Mouse (Mus musculus) ovary, adult 10 weeks (tissue): ENCODE results near the gene Cyp27b1. TPM values are rescaled to one million over a fixed set of nuclear protein-coding genes. Genes with fewer than 3 reads are reported as not detected.

Experiments used
- polyA plus RNA-seq: library from polyadenylated mRNA; stranded (reverse); fragments of 350-450 nt; fragmentation: Illumina TruSeq; extraction: RNeasy Lipid Tissue Mini Kit (QIAGEN cat#74804); gene quantifications from one replicate; pipeline ENCODE4 v1.2.3, GENCODE M21; 2014

The Cyp27b1 gene
- polyA plus RNA-seq = not detected

DNA sequence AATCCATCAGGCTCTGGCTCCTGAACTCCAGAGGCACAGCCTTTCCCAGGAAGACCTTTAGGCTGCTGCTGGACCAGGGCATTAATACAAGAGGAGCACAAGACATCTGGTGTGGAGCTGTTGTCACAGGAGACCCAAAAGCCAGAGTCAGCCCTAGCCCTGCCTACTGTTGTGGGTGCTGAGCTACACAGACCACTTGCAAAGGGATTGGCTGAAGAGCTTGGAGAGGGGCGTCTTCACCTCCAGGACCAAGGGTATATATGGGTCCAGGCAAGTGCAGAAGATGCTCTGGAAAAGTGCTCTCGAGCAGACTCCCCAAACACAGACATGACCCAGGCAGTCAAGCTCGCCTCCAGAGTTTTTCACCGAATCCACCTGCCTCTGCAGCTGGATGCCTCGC lies at the start of gene Cyp27b1:
TSS of gene Cyp27b1 (plus strand) at position 297 of the 400 bp plus-strand sequence.

DNA sequence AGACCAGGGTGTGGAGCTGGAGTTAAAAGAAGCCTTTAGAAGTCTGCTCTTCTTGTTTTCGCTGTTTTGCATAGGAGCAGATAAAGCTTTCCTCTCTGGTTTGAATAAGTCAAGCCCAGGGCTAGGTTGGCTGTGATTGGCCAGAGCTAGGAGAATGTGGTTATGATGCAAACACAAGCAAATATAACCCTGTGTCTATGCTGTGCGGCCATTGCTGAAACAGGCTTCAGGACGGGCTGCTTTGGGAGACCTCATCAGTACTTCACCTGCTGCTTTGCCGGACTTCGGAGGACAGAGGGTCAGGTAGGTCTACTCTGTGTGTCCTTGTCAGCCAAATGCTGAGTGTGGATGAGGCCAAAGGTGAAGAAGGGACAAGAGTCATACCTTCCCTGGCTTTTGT lies 47.5 kb upstream of the Cyp27b1 start, which contains the start of gene Avil:
TSS of gene Avil (plus strand) at position 181 of the 400 bp plus-strand sequence.

DNA sequence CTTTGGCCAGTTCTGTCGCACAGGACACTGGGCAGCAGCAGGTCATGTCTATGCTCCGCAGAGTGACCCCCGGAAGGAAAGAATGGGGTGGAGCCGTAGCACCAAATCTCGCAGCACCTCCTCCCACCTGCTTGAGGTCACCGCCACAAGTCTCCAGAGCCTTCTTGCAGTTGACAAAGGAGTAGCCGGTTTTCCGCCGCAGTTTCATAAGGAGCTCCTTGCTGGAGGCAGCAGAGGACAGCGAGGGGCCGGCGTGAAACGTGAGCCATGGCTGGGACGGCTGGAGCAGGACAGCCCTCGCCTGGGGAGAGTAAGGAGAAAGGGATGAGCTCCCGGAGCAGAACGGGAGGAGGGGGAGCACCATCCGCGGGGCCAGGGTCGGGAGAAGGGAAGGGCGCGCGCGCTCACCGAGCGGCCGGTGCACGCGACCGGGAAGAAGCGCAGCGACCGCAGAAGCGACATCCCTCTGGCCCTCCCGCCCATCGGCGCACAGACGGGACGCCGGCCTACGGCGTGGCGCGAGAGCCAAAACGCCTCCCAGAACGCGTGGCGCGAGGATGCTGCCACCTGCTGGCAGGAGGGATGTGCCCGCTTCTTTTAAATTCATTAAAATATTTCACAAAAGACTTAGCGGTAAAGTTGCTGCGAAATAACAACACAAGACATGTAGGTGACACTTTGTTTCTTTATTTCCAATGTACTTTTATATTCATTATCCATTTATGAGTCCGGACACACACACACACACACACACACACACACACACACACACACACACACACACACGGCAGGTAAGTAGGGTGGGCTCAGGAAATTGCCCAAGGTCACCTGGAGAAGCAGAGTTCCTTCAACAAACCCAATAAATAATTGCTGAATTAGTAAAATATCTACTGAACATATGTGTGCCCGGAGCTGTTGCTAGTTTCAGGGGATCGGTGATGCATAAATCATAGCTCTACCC lies 17.4 kb upstream of the Cyp27b1 start, which contains the start of gene Tsfm:
TSS of gene Tsfm (minus strand) at position 505 of the 961 bp plus-strand sequence.

DNA sequence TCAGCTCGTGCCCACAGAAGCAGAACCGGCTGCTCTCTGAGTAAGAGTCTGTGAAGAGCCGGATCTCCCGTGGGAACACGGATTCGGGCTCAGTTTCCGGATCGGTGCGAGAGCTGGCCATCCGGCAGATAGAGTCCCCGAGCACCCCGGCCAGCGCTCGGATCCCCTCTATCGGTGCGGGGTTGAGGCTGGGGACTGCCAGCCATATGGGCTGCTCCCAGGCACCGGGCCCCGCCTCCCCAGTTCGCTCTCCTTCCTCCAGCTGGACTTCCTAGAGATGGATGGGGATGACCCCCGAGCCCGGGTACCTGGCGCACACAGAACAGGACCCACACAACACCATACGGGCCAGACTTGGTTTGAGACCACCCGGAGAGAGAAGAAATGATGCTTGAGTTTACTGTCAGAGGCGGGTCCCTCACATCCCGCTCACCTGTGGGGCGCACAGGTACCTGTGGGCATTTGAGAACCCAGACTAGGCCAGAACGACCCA lies 6.7 kb upstream of the Cyp27b1 start, which contains the start of the genes Mettl1 and Eef1akmt3:
TSS of gene Mettl1 (plus strand) at position 141 of the 493 bp plus-strand sequence.
TSS of gene Eef1akmt3 (minus strand) at position 240 of the 493 bp plus-strand sequence.

DNA sequence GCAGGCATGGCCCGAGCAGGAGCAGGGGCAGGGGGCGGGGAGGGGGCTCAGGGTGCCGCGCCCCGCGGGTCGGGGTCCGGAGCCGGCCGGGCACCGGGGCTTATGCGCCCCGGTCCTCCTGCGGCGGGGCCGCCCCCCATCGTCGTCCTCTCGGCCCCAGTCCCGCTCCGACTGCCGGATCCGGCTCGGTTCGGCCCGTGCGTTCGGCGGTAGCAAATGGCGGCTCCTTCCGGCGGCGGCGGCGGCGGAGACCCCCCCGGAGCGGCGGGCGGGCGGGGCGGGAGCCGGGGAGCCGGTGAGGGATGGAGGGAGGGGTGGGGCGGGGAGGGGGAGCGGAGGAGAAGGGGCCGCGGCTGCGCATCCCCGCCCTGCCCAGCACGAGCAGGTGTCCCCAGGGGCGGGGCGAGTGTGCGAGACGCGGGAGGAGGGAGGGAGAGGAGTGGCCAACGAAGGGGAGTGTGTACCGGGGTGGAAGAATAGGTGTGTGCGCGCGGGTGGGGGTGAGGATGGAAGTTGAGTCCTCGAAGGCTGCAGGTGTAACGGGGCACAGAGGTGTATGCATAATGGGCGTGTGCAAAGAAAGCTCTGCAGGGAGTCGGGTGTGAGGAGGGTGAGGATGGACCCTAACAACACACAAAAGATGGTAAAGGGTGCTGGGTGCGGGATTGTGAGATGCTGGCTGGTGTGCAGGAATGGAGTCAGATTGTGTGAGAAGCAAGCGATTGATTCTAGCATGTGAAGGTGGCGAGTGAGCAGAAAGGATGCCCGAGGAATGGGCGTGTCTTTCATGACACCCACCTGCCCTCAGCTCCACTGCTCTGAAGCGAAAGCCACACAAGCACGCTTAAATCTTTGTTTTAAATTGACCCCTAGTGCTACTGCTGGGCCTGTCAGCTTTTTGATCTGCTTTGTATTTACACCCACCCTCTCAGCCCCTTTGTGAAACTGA lies 12.2 kb downstream of the Cyp27b1 start, which contains the start of gene March9:
TSS of gene March9 (minus strand) at position 217 of the 949 bp plus-strand sequence.

DNA sequence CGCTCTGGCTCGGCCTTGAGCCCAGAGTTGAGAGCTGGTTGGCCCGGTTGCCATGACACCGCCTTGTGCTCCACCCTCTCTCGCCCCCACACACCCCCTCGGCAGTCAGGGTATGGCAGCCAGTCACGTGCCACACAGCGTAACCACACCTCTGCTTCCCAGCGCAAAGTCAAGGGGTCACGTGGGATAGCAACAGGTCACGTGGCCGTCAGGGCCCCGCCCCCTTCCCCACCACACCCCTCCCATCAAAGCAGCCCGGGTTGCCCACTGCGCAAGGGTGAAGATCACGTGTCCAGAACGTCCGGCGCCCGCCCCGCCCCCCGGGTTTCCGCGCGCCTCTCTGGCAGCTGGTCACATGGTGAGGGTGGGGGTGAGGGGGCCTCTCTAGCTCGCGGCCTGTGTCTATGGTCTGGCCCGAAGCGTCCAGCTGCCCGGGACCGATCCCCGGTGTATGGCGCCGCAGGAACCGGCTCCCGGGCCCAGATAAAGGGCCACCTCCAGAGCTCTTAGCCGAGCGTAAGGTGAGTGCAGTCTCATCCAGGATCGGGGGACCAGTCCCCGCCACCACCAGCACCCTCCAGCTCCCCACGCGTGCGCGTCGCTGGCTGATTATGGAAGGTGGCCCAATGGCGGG lies 15.3 kb downstream of the Cyp27b1 start, which contains the start of gene Cdk4:
TSS of gene Cdk4 (plus strand) at position 296 of the 634 bp plus-strand sequence.

DNA sequence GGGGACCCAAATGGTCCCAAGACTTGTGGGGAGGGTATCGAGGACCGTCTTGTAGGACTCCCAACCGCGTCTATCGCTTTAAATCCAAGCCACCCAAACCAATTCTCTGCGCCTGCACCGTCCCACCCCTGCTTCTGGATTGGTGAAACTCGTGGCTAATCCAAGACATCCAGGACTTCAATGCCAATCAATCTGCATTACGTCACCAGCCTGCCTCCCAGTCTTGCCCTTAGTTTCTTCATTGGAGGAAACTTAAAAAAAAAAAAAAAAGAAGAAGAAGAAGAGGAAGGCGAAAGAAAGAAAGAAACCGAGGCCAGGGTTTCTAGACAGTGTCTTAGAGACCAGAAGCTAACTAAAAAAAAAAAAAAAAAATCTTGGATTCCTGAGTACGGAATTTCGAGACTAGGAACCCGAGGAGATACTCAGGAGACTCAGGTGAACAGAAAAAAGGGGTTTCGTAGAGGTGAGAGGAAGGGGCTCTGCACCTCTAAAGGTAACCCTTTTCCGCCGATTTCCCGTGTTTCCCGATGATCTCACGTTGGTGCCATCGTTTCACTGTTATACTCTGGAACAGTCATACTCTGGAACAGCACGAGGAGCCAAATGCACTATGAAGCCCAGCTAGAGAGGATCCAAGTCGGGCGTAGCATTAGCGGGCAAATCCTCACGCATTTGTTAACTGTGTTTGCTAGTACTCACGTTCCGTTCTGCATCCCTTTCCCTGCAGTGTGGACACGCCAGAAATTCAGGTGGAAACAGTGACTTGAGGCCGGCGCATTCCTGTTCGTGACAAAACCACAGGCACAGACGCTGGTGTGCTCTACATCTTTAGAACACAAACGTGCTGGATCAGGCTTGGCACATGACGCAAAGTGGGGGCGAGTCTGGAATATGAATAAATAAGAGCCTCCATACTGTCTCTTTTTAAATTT lies 22.4 kb downstream of the Cyp27b1 start, which contains the start of gene Tspan31:
TSS of gene Tspan31 (minus strand) at position 75 of the 932 bp plus-strand sequence.

DNA sequence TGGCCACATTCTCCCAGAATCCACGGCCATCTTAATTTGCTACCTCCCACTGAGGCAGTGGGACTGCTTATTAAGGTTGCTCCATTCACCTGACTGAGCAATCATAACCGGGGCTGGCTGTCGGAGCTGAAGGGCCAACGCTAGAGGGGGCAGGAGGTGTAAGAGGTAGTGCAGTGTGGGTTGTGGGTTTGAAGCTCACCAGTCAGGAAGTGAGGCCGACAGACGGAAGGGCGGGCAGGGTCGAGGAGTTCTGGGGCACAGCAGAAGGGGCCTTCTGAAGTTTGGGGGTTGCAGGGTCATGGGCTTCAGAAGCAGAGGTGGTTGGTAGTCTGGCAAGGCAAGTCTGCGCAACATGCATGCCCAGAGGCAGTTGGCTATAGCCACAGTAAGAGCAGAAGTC lies 27.0 kb downstream of the Cyp27b1 start, which contains the start of gene Agap2:
TSS of gene Agap2 (plus strand) at position 205 of the 400 bp plus-strand sequence.

Other genes with a start within 250 kb of the Cyp27b1 start
- 5.4 TPM for gene Atp23, start 146.9 kb upstream of the Cyp27b1 start, polyA plus RNA-seq
- gene Ctdsp2, start 69.5 kb upstream of the Cyp27b1 start, polyA plus RNA-seq = 49.7 TPM
- gene Avil, start 47.5 kb upstream of the Cyp27b1 start, polyA plus RNA-seq = not detected
- gene Tsfm, start 17.4 kb upstream of the Cyp27b1 start, polyA plus RNA-seq = 6.6 TPM
- gene Mettl1, start 6.8 kb upstream of the Cyp27b1 start, polyA plus RNA-seq = 4.7 TPM
- gene Eef1akmt3, start 6.7 kb upstream of the Cyp27b1 start, polyA plus RNA-seq = 0.26 TPM
- 3.0 TPM for gene March9, start 11.9 kb downstream of the Cyp27b1 start, polyA plus RNA-seq
- 50.1 TPM for gene Cdk4, start 15.3 kb downstream of the Cyp27b1 start, polyA plus RNA-seq
- 60.6 TPM for gene Tspan31, start 22.0 kb downstream of the Cyp27b1 start, polyA plus RNA-seq
- 0.23 TPM for gene Agap2, start 27.0 kb downstream of the Cyp27b1 start, polyA plus RNA-seq
- gene Os9, start 72.9 kb downstream of the Cyp27b1 start, polyA plus RNA-seq = 8.6 TPM
- 0.31 TPM for gene B4galnt1, start 117.0 kb downstream of the Cyp27b1 start, polyA plus RNA-seq
- not detected for gene Slc26a10, start 132.4 kb downstream of the Cyp27b1 start, polyA plus RNA-seq
- gene Arhgef25, start 141.8 kb downstream of the Cyp27b1 start, polyA plus RNA-seq = 18.3 TPM
- gene Dtx3, start 147.5 kb downstream of the Cyp27b1 start, polyA plus RNA-seq = 2.9 TPM
- gene Pip4k2c, start 163.3 kb downstream of the Cyp27b1 start, polyA plus RNA-seq = 11.7 TPM
- 0.26 TPM for gene Kif5a, start 215.1 kb downstream of the Cyp27b1 start, polyA plus RNA-seq
- gene Dctn2, start 218.1 kb downstream of the Cyp27b1 start, polyA plus RNA-seq = 16.8 TPM
- 3.0 TPM for gene Mbd6, start 240.8 kb downstream of the Cyp27b1 start, polyA plus RNA-seq